Mouse (Mus musculus): ENCODE measurements around the gene Zfp219.
A peak's percentile ranks its signal among the peaks of the same experiment; 100 is the strongest.

Zfp219 gene

DNA sequence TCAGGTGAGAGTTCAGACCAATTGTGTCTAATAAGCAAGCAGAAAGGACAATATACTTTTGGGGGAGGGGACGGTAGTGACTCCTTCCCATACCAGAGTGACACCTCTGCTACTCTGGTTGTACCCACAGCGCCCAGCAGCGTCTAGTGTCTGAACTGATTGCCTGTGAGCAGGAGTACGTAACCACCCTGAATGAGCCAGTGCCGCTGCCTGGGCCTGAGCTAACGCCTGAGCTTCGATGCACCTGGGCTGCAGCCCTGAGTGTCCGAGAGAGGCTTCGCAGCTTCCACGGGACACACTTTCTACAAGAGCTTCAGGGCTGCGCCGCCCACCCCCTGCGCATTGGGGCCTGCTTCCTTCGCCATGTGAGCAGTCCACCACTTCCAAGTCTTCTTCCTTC lies 23.1 kb downstream of the Zfp219 start:
- DNase-seq (ENCODE audit: low spot score in 2 of 2), result no peak

DNA sequence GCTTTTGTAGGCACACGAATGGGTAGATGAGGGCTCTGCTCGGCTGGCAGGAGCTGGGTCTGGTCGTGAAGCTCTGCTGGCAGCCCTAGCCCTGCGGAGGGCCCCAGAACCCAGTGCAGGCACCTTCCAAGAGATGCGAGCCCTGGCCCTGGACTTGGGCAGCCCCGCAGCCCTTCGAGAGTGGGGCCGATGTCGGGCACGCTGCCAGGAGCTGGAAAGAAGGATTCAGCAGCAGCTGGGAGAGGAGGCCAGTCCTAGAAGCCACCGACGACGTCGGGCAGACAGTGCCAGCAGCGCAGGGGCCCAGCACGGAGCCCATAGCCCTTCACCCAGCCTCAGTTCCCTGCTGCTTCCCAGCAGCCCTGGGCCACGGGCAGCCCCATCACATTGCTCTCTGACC lies 23.7 kb downstream of the Zfp219 start:
- no peak for DNase-seq (ENCODE audit: low spot score in 2 of 2)

DNA sequence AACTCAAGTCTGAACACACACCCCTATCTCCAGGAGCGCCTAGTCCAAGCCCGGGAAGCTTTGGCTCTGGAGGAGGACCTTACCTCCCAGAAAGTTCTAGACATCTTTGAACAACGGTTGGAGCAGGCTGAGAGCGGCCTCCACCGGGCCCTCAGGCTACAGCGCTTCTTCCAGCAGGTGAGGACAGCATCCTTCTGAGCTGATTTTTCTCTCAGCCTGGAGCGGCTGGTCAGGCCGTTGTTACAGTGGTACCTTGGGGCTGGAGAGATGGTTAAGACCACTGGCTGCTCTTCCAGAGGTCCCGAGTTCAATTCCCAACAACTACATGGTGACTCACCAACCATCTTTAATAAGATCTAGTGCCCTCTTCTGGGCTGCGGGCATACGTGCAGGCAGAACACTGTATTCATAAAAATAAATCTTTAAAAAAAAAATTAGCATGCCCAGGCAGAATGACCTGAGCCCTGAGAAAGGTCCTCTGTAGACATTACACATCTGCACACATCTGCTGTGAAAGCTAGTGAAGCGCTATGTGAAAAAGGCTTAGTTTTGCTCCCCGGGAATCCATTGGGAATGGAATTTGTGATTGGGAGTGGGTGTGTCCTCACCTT lies 24.2 kb downstream of the Zfp219 start:
- DNase-seq (ENCODE audit: low spot score in 2 of 2), result no peak

DNA sequence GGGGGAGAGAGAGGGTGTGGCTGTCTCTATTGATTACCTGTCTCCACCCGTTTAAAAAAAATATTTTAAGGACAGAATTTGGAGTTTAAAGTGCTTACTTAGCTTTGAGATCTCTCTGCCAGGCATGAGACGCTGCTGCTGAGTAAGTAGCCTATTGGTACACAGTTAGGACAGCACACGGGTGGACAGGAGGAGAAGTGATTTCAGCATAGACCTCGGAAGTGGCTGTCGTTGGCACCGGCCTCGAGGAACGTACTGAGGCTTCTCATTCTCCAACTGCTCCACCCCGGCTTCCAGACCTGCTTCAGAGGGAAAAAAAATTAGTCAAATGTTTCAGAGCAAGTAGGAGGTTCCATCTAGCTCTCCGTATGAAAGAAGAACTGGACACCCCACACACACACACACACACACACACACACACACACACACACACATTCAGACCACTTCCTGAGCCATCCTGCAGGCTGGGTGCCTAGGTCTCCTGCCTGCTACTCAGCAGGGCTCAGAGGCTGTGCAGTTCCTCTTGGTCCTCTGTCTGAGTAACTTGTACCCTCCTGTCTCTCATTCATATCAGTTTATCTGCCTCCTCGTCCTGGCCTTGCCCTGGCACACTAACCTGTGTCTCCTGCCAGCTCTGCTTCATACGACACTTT lies 25.2 kb downstream of the Zfp219 start:
- no peak for DNase-seq (ENCODE audit: low spot score in 2 of 2)

DNA sequence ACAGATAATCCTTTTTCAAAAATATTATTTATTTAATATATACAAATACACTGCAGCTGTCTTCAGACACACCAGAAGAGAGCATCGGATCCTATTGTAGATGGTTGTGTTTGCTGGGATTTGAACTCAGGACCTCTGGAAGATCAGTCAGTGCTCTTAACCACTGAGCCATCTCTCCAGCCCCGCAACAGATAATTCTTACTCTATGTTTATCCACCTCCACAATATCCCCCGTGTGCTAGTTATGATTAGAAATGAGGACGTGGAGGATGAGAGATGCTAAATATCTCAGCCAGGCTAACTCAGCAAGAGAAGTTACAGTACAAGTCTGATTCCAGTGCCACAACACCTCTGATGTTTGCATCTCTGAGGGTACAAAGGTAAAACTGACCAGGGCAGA lies 26.1 kb downstream of the Zfp219 start:
- DNase-seq (ENCODE audit: low spot score in 2 of 2), result no peak

DNA sequence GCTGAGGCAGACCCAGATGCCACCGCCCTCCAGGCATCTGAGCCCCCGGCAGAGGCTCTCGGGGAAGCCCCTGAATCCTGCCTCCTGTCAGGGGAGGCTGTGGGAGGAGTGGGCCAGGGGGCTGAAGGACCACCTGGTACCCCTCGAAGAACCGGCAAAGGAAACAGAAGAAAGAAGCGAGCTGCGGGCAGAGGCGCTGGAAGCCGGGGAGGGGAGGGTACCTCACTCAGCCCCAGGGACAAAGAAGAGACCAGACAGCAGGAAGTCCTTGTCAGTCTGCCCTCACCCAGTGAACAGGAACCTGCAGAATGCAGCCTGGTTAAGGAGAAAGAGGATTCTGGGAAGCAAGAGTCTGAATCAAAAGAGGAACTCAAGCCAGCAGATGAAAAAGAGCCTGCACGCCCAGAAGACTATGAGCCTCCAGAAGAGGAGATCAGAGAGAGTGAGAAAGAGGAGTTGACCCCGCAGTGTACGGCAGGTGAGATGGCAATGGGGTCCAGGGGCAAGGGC lies 31.0 kb downstream of the Zfp219 start:
- no peak for DNase-seq (ENCODE audit: low spot score in 2 of 2)

DNA sequence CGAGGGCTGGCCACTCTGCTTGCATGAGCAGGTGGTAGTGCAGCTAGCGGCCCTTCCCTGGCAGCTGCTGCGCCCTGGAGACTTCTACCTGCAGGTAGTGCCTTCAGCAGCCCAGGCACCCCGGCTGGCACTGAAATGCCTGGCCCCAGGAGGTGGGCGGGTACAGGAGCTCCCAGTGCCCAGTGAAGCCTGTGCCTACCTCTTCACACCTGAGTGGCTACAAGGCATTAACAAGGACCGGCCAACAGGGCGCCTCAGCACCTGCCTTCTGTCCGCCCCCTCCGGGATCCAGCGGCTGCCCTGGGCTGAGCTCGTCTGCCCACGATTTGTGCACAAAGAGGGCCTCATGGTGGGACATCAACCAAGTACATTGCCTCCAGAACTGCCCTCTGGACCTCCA lies 31.8 kb downstream of the Zfp219 start:
- no peak for DNase-seq (ENCODE audit: low spot score in 2 of 2)

DNA sequence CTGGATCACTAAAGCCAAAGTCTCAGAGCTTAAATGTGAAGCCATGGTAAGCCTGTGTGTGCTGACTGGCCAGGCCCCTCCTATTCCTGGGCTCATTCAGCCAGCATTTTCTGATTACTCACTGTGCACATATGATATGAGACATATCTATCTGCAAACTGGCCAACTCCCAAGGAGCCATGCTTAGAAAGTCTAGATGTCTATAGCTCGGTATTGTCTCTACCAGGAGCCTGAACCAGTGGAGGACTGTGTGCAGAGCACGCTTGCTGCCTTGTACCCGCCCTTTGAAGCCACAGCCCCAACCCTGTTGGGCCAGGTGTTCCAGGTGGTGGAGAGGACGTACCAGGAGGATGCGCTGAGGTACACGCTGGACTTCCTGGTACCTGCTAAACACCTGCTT lies 33.4 kb downstream of the Zfp219 start:
- no peak for DNase-seq (ENCODE audit: low spot score in 2 of 2)

DNA sequence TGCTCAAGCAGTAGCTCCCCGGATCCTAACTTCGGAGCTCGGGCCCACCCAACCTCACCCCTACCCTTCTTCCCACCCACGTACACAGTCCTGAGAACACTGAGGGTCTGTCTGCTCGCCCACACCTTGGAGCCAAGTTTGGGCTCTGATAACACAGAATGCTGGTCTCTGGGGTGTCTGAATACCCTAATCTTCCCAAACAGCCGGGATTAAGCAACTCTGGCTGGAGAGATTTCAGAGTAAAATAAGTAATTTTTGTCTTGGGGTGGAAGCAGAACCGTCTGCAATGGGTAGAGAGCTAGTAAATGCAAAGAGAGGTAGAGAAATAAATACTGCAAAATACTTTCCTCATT lies 34.4 kb downstream of the Zfp219 start:
- no peak for DNase-seq (ENCODE audit: low spot score in 2 of 2)

DNA sequence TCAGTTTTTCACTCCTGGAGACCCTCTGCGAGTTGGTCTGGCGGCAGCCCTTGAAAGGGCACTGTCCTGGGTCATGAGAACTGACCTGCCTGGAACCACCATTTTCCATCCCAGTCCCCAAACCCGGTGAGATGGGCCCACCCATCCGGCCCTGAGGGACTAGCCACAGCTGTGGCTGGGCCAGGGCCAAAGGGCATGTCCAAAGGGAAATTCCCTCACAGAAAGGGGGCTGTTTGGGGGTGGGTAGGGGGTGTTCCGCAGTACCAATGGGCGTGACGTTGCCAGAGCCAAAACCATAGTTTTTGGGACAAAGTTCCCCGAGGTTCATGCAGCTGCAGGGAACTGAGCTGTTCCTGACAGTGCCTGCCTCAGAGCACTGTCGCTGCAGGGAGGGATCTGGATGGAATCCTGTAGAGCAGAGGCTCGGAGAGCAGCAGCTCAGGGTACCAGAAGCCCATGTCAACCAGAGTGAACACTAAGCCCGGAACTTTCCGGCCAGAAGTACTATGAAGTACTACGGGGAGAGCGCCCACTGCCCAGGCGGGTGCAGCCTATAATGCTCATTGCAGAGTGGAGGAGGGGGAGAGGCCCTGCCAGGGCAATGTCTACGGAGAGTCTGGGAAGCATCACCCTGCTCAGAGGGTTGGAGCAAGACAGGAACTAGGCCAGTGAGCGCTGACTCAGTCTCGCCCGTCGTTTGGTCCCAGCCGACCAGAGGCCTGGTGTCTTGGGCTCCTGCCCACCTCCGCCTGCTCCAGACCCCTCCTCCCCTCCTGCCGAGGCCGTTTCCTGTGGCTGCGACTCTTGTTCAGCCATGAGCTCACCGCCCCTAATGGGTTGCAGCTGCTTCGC lies 35.0 kb downstream of the Zfp219 start:
- peak; percentile 57 to 80 for DNase-seq (ENCODE audit: low spot score in 2 of 2)

DNA sequence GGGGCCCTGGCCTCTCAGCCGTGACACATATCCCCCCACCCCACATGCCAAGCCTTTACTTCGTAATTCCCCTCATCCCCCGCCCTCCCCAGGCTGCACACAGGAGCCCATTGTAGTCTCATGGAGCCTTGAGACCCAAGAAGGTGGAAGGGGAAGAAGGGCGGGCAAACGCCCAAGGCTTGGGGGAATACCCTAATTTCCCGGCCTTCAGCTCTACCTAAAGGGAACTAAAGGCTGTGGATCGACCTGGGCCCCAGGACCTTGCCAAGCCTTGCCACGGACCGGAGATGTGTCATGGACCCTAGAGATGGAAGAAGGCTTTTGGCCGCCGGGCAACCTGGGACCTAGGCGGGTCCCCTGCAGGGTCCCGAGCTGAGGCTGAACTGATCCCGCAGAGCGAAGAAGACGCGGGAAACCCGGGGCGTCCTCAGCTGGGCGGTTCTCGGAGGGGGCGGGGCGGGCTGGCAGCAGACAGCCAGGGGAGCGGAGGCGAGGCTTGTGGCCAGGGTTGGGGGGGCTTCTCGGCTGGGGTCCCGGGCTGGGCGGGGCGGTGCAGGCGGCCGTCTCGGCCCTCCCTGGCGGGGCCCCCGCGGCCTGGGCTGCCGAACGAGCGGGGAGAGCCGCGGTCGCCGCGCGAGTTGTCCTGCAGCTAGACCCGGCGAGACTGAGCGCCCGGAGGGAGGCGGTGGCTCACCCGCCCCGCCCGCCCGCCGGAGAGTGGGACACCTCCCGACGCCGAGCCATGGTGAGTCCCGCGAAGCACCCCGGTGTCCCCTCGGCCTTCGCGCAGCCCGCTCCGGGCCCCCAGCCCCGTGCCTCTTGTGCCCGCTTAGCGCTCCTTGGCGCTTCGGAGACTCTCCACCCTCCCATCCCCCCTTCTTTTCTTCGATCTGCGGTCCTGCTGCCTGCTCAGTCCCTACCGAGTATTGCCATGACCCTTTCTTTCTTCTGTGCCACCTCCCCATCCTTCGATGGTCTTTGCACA lies 36.0 kb downstream of the Zfp219 start, which contains the start of gene Arhgef40:
TSS of gene Arhgef40 (plus strand) at position 473 of the 985 bp plus-strand sequence.
- DNase-seq (ENCODE audit: low spot score in 2 of 2), result peak; percentile 62 to 69

DNA sequence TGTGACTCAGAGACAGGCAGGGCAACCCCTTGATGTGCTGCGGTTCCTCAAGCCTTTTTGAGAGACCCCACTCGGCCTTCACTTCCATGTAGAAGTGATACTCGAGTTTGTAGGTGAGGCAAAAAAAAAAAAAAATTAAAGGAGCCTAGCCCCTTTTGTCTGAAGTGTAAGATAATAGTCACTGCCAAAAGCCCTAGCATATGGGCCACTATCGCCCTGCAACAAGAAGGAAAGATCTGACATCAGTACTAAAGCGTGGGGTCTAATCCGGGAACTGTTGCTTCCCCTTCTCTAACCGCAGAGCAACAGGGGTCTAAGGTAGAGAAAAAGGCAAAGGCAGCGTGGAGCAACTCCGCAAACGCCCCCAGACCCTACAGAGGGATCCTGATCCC lies 36.7 kb downstream of the Zfp219 start:
- no peak for DNase-seq (ENCODE audit: low spot score in 2 of 2)

DNA sequence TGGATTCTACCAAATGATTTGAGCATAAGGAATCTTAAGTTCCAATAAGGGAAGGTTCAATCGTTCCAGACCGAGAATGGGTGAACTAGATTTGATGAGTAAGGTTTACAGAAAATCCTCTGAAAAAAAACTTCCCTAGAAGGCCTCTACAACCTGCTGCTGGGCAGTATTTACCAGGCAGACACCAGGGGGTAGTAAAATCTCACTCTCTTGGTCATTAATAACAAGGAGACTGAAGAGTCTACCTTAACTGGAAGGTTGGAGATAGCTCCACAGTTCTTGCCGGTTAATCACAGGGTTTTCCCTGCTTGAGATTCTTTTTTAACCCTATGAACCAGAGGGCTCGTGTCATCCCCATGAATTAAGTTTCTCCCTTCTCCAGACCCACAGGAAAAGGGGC lies 37.3 kb downstream of the Zfp219 start:
- no peak for DNase-seq (ENCODE audit: low spot score in 2 of 2)

DNA sequence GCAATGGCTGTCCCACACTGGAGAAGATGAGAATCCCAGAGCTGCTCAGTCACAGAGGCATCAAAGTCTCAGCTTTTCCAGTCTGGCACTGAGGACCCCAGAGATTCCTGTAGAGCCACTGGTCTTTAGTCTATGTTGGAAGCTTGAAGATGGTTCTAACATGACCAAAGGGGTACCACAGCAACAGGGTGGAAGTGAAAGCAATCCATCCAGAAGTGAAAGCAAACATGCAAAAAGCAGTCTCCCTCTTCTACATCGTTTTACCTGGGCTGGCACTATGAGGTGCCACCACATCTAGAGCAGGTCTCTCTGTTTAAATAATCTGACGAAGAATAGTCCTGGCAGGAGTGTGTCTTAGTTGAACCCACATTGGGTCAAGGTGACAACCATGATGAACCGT lies 41.3 kb downstream of the Zfp219 start:
- DNase-seq (ENCODE audit: low spot score in 2 of 2), result no peak

DNA sequence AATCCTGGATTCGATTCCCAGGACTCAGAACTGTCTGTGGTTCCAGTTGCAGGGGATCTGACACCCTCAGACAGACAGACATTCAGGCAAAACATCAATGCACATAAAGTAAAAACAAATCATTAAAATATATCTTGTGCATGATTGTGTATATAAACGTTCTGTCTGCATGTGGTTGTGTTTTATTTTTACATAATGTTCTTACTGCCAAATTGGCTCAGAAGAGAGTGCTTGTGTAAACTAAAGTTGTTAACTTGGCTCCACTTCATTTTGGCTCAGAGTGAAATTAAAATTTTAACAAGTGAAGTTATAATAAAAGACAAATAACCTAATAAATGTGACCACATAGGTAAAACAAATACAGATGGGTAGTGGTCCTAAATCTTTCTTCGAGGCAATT lies 53.1 kb downstream of the Zfp219 start:
- DNase-seq (ENCODE audit: low spot score in 2 of 2), result no peak

DNA sequence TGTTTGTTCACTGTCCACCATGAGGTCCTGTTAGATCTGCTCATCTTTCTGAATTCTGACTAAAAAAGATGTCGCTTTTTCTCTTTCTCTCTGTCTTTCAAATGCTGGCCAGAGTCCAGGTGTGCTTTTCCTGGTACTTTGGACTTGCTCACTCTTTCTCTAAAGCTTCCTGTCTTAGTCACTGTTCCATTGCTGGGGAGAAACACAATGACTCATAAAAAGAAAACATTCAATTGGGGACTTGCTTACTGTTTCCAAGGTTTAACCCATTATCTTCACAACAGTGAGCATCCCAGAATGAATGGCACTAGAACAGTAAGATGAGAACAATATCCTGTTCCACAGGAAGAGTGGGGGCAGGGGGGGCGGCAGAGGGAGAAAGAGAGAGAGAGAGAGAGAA lies 60.2 kb downstream of the Zfp219 start:
- no peak for DNase-seq (ENCODE audit: low spot score in 2 of 2)

Data from urinary bladder, adult 18-20 months (tissue).